Mouse (Mus musculus) urinary bladder, adult 2 months (tissue): ENCODE measurements at regions not wholly inside any gene's neighbourhood (a gene's known extent, or its start where the extent isn't known, plus 50 kb on each side); places are given as distances from the start of the nearest gene placed in this dataset.

Source experiments
- DNase-seq: peaks from one replicate; pipeline ENCODE4 v3.0.0; 2022; ENCODE audit warnings: low spot score

GRCm38 (mm10) chr9:101649816-101650215 lies 211.8 kb upstream of the 9630041A04Rik start:
- DNase-seq: no peak

DNA sequence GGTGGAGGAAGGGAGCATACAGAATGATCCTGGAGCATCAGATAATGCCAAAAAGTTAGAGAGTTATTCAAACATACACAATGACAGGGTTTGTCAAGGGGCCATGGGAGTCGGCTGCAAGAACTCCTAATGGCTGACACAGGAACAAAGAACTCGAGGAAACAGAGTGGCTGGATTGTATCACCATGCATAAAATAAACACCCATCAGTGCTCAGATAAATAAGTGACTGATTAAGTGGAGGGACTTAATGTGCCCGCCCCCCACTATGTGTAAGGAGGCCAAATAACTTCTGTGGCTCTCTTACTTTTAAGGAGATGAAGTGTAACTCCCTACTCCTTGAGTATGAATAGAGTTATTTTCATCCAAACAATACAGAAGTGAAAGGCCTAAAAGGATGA lies 220.1 kb upstream of the 9630041A04Rik start:
- DNase-seq: no peak

DNA sequence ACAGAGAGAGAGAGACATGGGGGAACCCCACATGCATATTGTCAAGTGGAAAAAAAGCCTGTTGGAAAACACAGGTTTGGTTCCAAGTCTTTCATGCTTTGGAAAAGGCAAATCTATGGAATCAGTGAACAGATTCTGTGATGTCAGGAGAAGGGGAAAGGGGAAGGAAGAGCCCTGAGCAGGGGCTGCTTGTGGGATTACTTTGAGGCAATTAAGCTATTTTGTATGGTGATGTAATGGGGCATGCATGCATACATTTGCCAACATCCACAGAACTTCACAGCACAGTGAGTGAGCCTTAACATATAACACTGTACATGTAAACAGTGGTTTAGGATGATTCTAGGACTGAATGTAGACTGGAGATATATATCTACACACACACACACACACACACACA lies 221.0 kb upstream of the 9630041A04Rik start:
- DNase-seq: no peak

- no peak for DNase-seq
Measured at GRCm38 (mm10) chr9:101616261-101616660, 245.4 kb upstream of the 9630041A04Rik start.

- no peak for DNase-seq
Measured at GRCm38 (mm10) chr9:101615176-101615575, 246.5 kb upstream of the 9630041A04Rik start.

- DNase-seq: no peak
Measured at GRCm38 (mm10) chr9:101613933-101614332, 247.7 kb upstream of the 9630041A04Rik start.

DNA sequence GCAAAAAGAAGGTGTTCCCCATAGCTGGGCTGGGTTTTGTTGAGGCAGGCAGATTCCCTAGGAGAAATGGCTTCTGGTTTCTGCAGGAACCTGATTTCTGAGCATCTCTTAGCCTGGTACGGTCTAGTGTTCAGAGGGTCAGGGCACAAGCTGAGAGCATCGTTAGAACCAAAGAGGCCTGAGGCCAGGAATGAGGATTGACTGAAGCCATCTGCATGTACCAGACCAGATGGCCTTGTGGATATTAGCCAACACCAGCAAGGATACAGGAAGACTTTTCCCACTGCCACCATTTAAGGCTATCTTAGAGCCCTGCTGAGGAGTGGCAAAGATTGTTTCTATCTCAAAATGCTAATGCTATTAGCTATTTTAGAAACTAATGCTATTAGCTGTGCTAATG lies 248.2 kb upstream of the 9630041A04Rik start:
- no peak for DNase-seq

DNA sequence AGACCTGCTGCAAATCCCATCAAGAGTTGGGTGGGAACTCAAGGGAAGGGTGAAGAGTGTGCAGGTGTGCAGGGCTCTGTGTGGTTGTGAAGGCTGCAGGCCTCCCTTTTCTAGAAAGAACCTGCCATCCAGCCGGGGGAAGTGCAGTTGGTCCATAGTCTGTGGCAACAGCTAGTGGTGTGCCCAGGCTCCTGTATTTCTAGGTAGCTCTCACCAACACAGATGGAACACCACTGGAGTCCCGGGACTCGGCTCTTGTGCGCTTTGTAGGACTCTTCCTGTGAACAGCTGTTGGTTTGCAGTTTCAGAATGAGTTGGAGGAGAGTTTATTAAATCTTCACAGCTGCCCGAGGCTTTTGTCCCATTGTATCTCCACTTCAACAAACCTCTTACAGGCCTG lies 248.7 kb upstream of the 9630041A04Rik start:
- DNase-seq: no peak

DNA sequence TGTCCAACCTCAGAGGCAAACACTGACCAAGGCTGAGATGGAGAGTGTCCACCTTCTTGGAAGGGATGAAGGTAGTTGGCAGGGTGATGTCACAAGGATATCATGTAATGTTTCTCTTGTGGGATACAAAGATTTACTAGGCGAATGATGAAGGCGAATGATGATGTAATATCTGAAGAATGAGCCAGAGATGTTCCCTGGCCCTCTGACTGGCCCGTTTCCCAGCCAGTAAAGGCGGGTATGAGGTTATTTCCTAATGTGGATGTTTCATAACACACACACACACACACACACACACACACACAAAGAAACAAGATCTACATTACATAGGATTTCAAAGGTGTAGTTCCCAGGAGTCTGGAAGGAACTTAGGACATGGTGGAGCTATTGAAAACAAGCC lies 249.1 kb upstream of the 9630041A04Rik start:
- no peak for DNase-seq

DNA sequence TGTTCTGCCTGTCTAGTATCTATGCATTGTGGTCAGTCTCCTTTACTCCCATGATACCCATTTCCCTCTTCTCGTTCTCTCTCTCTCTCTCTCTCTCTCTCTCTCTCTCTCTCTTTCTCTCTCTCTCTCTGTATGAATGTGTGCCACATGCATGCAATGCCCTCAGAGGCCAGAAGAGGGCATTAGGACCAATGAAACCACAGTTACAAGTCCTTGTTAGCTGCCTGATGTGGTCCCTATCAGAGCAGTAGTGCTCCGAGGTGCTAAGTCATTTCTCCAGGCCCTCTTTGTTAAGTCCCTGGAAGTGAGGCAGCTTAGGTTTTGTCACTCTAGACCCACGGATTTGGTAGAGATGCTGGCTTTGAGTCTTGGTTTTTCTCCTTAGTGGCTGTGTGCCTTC lies 250.2 kb upstream of the 9630041A04Rik start:
- no peak for DNase-seq

DNA sequence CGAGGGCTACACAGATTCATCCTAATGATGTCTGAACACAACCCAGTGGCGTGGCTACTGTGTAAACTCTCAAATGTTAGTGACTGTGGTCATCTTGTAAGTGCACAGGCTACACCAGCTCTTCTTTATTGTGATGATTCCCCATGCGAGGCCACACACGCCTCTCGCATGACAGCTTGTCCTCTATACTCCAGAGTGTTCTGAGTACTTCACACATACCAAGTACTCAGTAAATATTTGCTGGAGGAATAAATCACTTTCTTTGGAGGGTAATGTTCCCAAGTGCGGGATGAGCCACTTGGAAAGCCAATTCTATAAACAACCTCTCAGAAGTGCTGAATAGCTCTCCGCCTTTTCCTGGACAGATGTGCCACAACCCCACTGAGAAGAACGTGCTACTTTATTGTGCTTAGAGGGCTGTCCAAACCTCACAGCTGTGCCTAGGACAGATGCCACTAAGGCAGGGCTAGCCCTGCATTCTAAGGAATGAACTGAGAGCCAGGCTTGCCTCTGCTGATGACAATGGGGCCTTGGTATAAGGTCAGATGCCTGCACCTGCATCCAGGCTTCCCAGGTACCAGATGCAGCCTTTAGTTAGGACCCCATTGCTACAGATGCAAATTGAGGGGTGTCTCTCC lies 250.7 kb upstream of the 9630041A04Rik start:
- no peak for DNase-seq

DNA sequence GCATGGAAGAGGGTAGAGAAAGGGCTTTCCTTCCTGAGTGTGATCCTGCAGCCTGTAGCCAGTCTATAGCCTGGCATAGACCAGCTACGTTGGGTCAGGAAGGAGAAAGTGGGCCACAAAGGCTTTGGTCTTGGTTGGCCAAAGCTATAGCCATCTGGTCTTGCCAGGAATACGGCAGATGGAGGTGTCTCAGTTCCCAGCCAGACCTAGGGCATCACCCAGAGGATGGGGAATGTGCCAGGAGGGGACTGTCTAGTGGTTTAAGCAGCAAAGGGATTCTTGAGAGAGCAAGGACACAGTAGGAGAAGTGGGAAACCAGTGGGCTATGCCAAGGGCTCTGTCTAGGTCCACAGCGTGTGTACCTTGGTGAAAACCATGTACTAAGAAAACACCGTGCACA lies 251.3 kb upstream of the 9630041A04Rik start:
- no peak for DNase-seq

GRCm38 (mm10) chr9:101602799-101603198 lies 258.8 kb upstream of the 9630041A04Rik start:
- DNase-seq: no peak

- DNase-seq: no peak
Measured at GRCm38 (mm10) chr9:101596898-101597297, 264.7 kb upstream of the 9630041A04Rik start.

DNA sequence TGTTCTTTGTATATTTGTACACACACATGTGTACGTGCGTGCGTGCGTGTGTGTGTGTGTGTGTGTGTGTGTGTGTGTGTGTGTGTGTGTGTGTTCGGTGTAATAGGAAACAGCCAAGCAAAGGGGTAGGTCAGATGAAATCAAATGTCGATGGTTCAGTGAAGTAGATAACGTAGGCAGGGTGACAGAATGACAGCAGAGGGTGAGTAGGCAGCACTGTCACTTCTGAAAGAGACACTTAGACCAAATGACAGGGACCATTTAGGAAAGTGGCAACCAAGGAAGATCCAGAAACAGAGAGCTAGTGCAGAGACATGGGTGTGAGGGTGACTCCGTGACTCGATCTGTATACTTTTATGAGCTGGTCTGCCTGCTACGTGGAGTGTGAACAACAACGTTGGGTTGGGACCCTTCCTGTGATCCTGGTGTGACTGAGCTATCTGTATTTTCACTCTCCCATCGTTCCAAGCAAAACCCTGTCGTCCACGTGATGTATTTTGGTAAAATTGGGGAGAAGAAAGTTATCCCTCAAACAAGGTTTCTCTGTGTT lies 266.5 kb upstream of the 9630041A04Rik start:
- no peak for DNase-seq

DNA sequence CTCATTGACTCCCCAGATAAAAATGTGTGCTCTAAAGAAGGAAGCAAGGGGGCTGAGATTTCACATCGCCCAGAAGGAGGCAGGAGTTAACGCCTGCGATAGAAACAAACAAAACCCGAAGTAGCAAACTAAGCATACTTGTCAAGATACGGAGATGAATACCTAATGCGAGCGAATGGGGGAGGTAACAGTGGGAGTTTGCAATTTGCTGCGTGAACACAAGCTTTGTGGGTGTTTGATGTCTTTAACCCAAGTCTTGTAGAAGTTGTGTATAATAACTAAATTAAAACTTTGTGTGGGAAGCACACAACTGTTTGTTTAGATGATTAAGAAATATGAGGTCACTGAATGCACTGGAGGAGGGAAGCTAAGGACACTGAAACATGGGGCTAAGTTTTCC lies 269.0 kb upstream of the 9630041A04Rik start:
- DNase-seq: no peak

DNA sequence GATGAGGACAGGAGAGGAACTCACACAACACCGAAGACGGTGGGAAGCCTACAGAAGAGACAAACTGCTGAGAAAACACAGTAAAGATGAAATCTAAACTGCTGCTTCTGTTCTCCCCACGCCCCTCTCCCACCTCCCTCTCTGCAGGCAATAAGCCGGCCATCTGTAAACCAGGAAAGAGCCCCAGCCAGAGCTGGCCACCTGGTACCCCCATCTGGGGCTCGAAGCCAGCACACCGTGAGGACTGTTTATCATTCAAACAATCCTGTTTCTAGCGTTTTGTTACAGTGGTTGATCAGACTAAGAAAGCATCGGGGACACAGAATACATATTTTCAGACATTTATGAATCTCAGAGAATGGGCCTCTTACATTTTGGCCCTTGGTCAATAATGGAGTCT lies 270.0 kb upstream of the 9630041A04Rik start:
- no peak for DNase-seq

- no peak for DNase-seq
Measured at GRCm38 (mm10) chr9:101590310-101590709, 271.3 kb upstream of the 9630041A04Rik start.

GRCm38 (mm10) chr9:101581064-101581463 lies 280.6 kb upstream of the 9630041A04Rik start:
- DNase-seq: no peak

GRCm38 (mm10) chr9:101570714-101571113 lies 290.9 kb upstream of the 9630041A04Rik start:
- DNase-seq: no peak

- no peak for DNase-seq
Measured at GRCm38 (mm10) chr9:101563196-101563595, 298.4 kb upstream of the 9630041A04Rik start.

GRCm38 (mm10) chr9:101559366-101559765 lies 302.3 kb upstream of the 9630041A04Rik start:
- no peak for DNase-seq

DNA sequence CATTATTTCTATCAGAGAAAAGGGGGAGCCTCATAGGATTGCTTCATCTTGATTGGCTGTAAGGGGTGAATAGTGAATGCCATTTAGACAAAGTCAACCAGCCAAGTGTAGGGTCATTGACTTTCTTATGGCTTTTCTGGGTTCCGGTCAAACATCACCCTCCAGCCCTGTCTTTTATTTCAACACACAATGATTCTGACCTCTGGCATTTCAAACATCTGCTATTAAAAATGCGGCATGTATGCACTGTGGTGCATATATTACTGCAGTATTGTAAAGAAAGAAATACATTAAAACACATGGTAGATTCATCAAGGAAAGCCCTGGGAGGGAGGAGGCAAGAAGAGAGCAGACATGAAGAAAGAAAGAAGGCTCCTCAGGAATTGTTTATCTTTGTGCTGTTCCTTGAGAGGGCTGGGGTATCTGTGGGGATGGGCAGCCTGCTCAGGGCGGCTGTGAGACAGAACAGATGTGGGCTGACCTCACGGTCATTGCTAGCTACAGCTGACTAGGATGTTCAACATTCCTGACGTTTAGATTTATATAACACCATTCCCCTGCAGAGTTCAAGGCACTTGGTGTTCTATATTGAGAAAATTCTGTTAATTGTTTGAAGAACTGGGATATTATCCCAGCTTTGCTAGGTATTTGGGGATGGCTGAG lies 303.5 kb upstream of the Ppp2r3a start:
- DNase-seq: no peak
